8 mouse cellular contexts compared by ENCODE assay signal in the genomic region with DNA sequence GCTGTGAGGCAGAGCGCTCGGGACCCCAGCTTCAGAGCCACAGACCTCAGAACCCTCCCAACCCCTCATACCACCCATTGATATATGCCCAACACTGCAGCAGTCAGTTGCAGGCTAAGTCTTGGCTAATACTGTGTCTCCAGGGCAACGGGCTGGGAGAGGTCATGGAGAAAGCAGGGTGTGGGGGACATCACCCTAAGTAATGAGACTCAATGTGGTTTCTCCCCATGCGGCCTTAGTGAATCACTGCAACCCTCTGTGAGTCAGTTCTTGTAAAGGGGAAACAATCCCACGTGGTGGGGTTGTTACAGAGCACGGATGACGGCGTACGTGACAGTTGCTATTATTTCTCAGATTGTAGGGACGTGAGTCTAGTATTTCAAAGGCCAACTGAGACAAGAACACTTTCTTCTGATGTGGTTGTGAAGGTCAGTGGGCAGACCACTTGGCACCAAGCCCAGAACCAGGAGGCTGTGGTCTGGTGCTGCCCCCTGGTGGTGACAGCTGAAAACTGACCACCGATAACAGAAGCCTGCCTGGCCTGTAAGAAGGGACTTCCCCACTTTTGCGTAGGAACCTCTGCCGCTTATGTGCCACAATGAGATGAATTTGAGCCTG. TPM values are rescaled to one million over a fixed set of nuclear protein-coding genes. Genes with fewer than 3 reads are reported as not detected.
DNase-seq lines count a peak whose midpoint lies in the region; ATAC-seq and TF ChIP-seq lines count a peak whose summit lies in the region.

No protein-coding gene starts in this region.

- H3K4me3 ChIP-seq in G1E (ENCODE audit: low read depth, low read length) = no peak overlapping the region
- H3K4me3 ChIP-seq in forebrain, embryonic 14.5 days (ENCODE audit: low read depth, low read length) = no peak overlapping the region

- TF ChIP-seq CTCF in G1E (IDR thresholded peaks at IDR 0.05; ENCODE audit: low read depth, low read length) = peak; percentile 65

- H3K4me2 ChIP-seq in forebrain, embryonic 14.5 days (ENCODE audit: low read length) = no peak overlapping the region

- no peak overlapping the region for H3K9ac ChIP-seq in forebrain, embryonic 14.5 days (ENCODE audit: low read length)

- no peak overlapping the region for H3K27ac ChIP-seq in forebrain, embryonic 14.5 days (ENCODE audit: low read depth, low read length)

- peaks cover 27% of the 10 kb centered on the region for H3K27me3 ChIP-seq in G1E (ENCODE audit: insufficient read depth, low read length)
- no peaks in the 10 kb centered on the region for H3K27me3 ChIP-seq in forebrain, embryonic 14.5 days (replicated peaks; ENCODE audit: control insufficient read depth, insufficient read depth, low read length)

- no peaks in the 10 kb centered on the region for H3K4me1 ChIP-seq in G1E (ENCODE audit: insufficient read depth, low read depth, low read length)
- 0 out of 2 replicates have a peak, but pooled peaks cover 4% of the 10 kb centered on the region for H3K4me1 ChIP-seq in forebrain, embryonic 14.5 days (ENCODE audit: control insufficient read depth, insufficient read depth, low read length)

- H3K36me3 ChIP-seq in G1E (replicated peaks) = peaks cover 3% of the 10 kb centered on the region
- H3K36me3 ChIP-seq in forebrain, embryonic 14.5 days (ENCODE audit: control insufficient read depth, insufficient read depth, low read length) = no peaks in the 10 kb centered on the region

- peak; percentile 45 for ATAC-seq in G1E (ENCODE audit: extremely low read depth, insufficient number of reproducible peaks, low FRiP score, poor library complexity, severe bottlenecking)
- peak; percentile 56; the same call in 1 of the 2 replicates for ATAC-seq in cerebellum, adult (ENCODE audit: insufficient number of reproducible peaks, low FRiP score, low TSS enrichment)
- peak; percentile 55 for ATAC-seq in forebrain, embryonic 14.5 days

- peak; percentile 57 for DNase-seq in G1E (ENCODE audit: low spot score)
- DNase-seq in forebrain, embryonic 14.5 days (ENCODE audit: low spot score) = peak; percentile 78
- DNase-seq in heart, postnatal 4 days = peak; percentile 93
- DNase-seq in layer of hippocampus, adult 8-10 months (ENCODE audit: low spot score in 2 of 2) = peak; percentile 67 to 88
- DNase-seq in lung, postnatal 14 days = peak; percentile 86
- DNase-seq in ovary, postnatal 36 days (ENCODE audit: low spot score) = peak; percentile 87
- peak; percentile 69 for DNase-seq in thymus, postnatal 25 days

- WGBS in forebrain, embryonic 14.5 days = 23% methylated on average over 13 of the region's 13 CpGs

- no peaks in the 10 kb centered on the region for H3K9me3 ChIP-seq in G1E (replicated peaks)
- no peaks in the 10 kb centered on the region for H3K9me3 ChIP-seq in forebrain, embryonic 14.5 days (replicated peaks; ENCODE audit: control insufficient read depth, low read length)

RNA-seq across cellular contexts. Expression of gene Card19, which starts 10.3 kb away (rescaled TPM):
- total RNA-seq in G1E (2014; fragmentation: Nextera tagmentation) (8.4 and 9.2 TPM in 2 replicates), G1E (2017) (12.2 and 19.3 TPM in 2 replicates)
- 15.8 and 16.9 TPM in 2 replicates for polyA plus RNA-seq in G1E (2012)
- 20.8 and 23.8 TPM in 2 replicates for polyA plus RNA-seq in forebrain, embryonic 14.5 days (2014; fragmentation: Nextera tagmentation; extraction: Ambion mirVana)
- 100 to 1,000 TPM; 103 to 108 TPM for total RNA-seq in heart, postnatal 4 days (2021)
- total RNA-seq in layer of hippocampus, adult 8-10 months (2022) = 10 to 100 TPM; 12.2 to 22.0 (median 18.0) TPM

RNA-seq across cellular contexts. Expression of gene Ninj1, which starts 18.2 kb away (rescaled TPM):
- total RNA-seq in G1E (2014; fragmentation: Nextera tagmentation) (13.2 and 14.0 TPM in 2 replicates), G1E (2017) (10.1 and 12.3 TPM in 2 replicates)
- polyA plus RNA-seq in G1E (2012) = 58.9 and 61.7 TPM in 2 replicates
- 26.3 and 30.0 TPM in 2 replicates for polyA plus RNA-seq in forebrain, embryonic 14.5 days (2014; fragmentation: Nextera tagmentation; extraction: Ambion mirVana)
- 10 to 100 TPM; 51.3 to 53.5 TPM for total RNA-seq in heart, postnatal 4 days (2021)
- total RNA-seq in layer of hippocampus, adult 8-10 months (2022) = 10 to 100 TPM; 17.8 to 27.6 (median 21.7) TPM

RNA-seq across cellular contexts. Expression of gene Susd3, which starts 43.0 kb away (rescaled TPM):
- total RNA-seq in G1E (2014; fragmentation: Nextera tagmentation) (2.8 and 3.3 TPM in 2 replicates), G1E (2017) (8.6 and 15.9 TPM in 2 replicates)
- 1.6 and 2.0 TPM in 2 replicates for polyA plus RNA-seq in G1E (2012)
- polyA plus RNA-seq in forebrain, embryonic 14.5 days (2014; fragmentation: Nextera tagmentation; extraction: Ambion mirVana) = 0.82 and 1.4 TPM in 2 replicates
- total RNA-seq in heart, postnatal 4 days (2021) = under 1 TPM; 0.43 to 0.68 TPM
- total RNA-seq in layer of hippocampus, adult 8-10 months (2022) = 1 to 10 TPM; 2.6 to 5.3 (median 3.8) TPM

RNA-seq across cellular contexts. Expression of gene Wnk2, which starts 57.7 kb away (rescaled TPM):
- total RNA-seq in G1E (2014; fragmentation: Nextera tagmentation) (not detected in 2 replicates), G1E (2017) (0.05 TPM in 1 of 2 replicates, not detected in the other)
- polyA plus RNA-seq in G1E (2012) = not detected in 2 replicates
- 14.9 and 17.8 TPM in 2 replicates for polyA plus RNA-seq in forebrain, embryonic 14.5 days (2014; fragmentation: Nextera tagmentation; extraction: Ambion mirVana)
- total RNA-seq in heart, postnatal 4 days (2021) = 10 to 100 TPM; 22.3 to 25.0 TPM
- total RNA-seq in layer of hippocampus, adult 8-10 months (2022) = 100 to 1,000 TPM in 2 of 4 experiments, 10 to 100 TPM in 2; 90.3 to 125 (median 102) TPM

Comparison
In these comparisons a context has a peak if more than half of its experiments do, and no peak if none do; other contexts are left out.
1. RNA of gene Card19, which starts 10.3 kb away (total RNA-seq): 103 to 108 TPM in heart, postnatal 4 days; 12.2 to 22.0 TPM in layer of hippocampus, adult 8-10 months and 8.4 to 19.3 TPM in G1E; every median in the first group is over 4 times any median in the second.
2. Peak in every context shown above with its lines, with median percentiles within 50 percentile points of each other: ATAC-seq and DNase-seq.